Mouse (Mus musculus) embryonic fibroblast, embryonic 13.5 days (primary cell): ENCODE data around the gene Kcnq5.

Experiments used
- CTCF ChIP-seq: IDR thresholded peaks from 2 replicates; pipeline ENCODE4 v1.5.1; 2011; ENCODE audit warnings: mild to moderate bottlenecking, control low read depth, low read length, moderate library complexity, borderline replicate concordance; ENCODE audit not compliant: insufficient read depth
- POLR2A ChIP-seq: IDR thresholded peaks from 2 replicates; pipeline ENCODE4 v1.6.1; 2011; ENCODE audit warnings: low read depth, mild to moderate bottlenecking, control low read depth, low read length, moderate library complexity

- TF ChIP-seq CTCF (no peak), POLR2A (no peak)
Observed at GRCm38 (mm10) chr1:21688918-21689317, 272.8 kb downstream of the Kcnq5 start.
